Mouse (Mus musculus) testis, adult 10 weeks (tissue): Measurements from ENCODE around the gene Tgfa. TPM values are rescaled to one million over a fixed set of nuclear protein-coding genes. Genes with fewer than 3 reads are reported as not detected.

ENCODE experiments used
- polyA plus RNA-seq: library from polyadenylated mRNA; stranded (reverse); fragments of 350-450 nt; fragmentation: Illumina TruSeq; extraction: RNeasy Lipid Tissue Mini Kit (QIAGEN cat#74804); gene quantifications from one replicate; pipeline ENCODE4 v1.2.3, GENCODE M21; 2014; ENCODE audit warnings: low read depth, low replicate concordance

Gene Tgfa
- 1.7 TPM for polyA plus RNA-seq

GRCm38 (mm10) chr6:86194941-86195932 is at the start of gene Tgfa:
Tgfa (plus strand) TSS chr6:86195223.

Other genes starting within 250 kb of the Tgfa start
- gene Dusp11, start 233.6 kb upstream of the Tgfa start, polyA plus RNA-seq = 87.9 TPM
- 1.4 TPM for gene Figla, start 179.1 kb upstream of the Tgfa start, polyA plus RNA-seq
- 0.38 TPM for gene Add2, start 166.5 kb upstream of the Tgfa start, polyA plus RNA-seq
- 43.7 TPM for gene Fam136a, start 170.4 kb downstream of the Tgfa start, polyA plus RNA-seq
- gene Snrpg, start 176.1 kb downstream of the Tgfa start, polyA plus RNA-seq = 29.8 TPM
- gene Pcyox1, start 201.9 kb downstream of the Tgfa start, polyA plus RNA-seq = 9.9 TPM
- gene Tia1, start 209.0 kb downstream of the Tgfa start, polyA plus RNA-seq = 40.7 TPM
- not detected for gene Gm44790, start 231.4 kb downstream of the Tgfa start, polyA plus RNA-seq
- 64.8 TPM for gene C87436, start 243.2 kb downstream of the Tgfa start, polyA plus RNA-seq